Mouse (Mus musculus): ENCODE measurements around the gene Tfpi. TPM values are rescaled to one million over a fixed set of nuclear protein-coding genes. Genes with fewer than 3 reads are reported as not detected.

The Tfpi gene
- polyA plus RNA-seq, 1 experiment from 2014 or later = 14.1 TPM

Other genes starting within 250 kb of the Tfpi start
- 8.6 and 8.7 TPM in 2 replicates for gene Calcrl, start 51.4 kb downstream of the Tfpi start, polyA plus RNA-seq (2015; fragmentation: Nextera tagmentation; extraction: Ambion mirVana)
- 29.9 and 30.1 TPM in 2 replicates for gene Ctnnd1, start 174.0 kb upstream of the Tfpi start, polyA plus RNA-seq (2015; fragmentation: Nextera tagmentation; extraction: Ambion mirVana)
- 0.26 and 0.39 TPM in 2 replicates for gene Btbd18, start 182.3 kb upstream of the Tfpi start, polyA plus RNA-seq (2015; fragmentation: Nextera tagmentation; extraction: Ambion mirVana)
- 177 and 185 TPM in 2 replicates for gene Selenoh, start 194.0 kb upstream of the Tfpi start, polyA plus RNA-seq (2015; fragmentation: Nextera tagmentation; extraction: Ambion mirVana)
- gene Gm28635, start 201.3 kb upstream of the Tfpi start, polyA plus RNA-seq (2015; fragmentation: Nextera tagmentation; extraction: Ambion mirVana) = not detected in 2 replicates
- 52.3 and 53.6 TPM in 2 replicates for gene Med19, start 201.6 kb upstream of the Tfpi start, polyA plus RNA-seq (2015; fragmentation: Nextera tagmentation; extraction: Ambion mirVana)
- gene Tmx2, start 202.4 kb upstream of the Tfpi start, polyA plus RNA-seq (2015; fragmentation: Nextera tagmentation; extraction: Ambion mirVana) = 298 and 301 TPM in 2 replicates
- gene Zdhhc5, start 238.4 kb upstream of the Tfpi start, polyA plus RNA-seq (2015; fragmentation: Nextera tagmentation; extraction: Ambion mirVana) = 19.5 and 21.3 TPM in 2 replicates

Measured in midbrain, embryonic 16.5 days (tissue).